Mouse (Mus musculus) testis, postnatal 10 days (tissue): ENCODE measurements at regions not wholly inside any gene's neighbourhood (a gene's known extent, or its start where the extent isn't known, plus 50 kb on each side); places are given as distances from the start of the nearest gene placed in this dataset.

ENCODE experiments used
- DNase-seq: peaks from one replicate; pipeline ENCODE4 v3.0.0; 2021; ENCODE audit warnings: low spot score

GRCm38 (mm10) chr13:98579731-98580130 lies 57.5 kb downstream of the Tmem174 start:
- no peak for DNase-seq

GRCm38 (mm10) chr13:98578426-98579066 lies 58.7 kb downstream of the Tmem174 start:
- no peak for DNase-seq

GRCm38 (mm10) chr13:98576061-98576460 lies 61.1 kb downstream of the Tmem174 start:
- DNase-seq: no peak

- DNase-seq: no peak
These were observed 63.2 kb downstream of the Tmem174 start for GRCm38 (mm10) chr13:98574057-98574323.

- DNase-seq: no peak
These were observed 63.8 kb downstream of the Tmem174 start for GRCm38 (mm10) chr13:98573261-98574056.

GRCm38 (mm10) chr13:98572581-98573260 lies 64.5 kb downstream of the Tmem174 start:
- peak; percentile 58 for DNase-seq

- no peak for DNase-seq
These were observed 65.1 kb downstream of the Tmem174 start for GRCm38 (mm10) chr13:98572011-98572570.

GRCm38 (mm10) chr13:98571051-98571450 lies 66.2 kb downstream of the Tmem174 start:
- DNase-seq: no peak

- DNase-seq: no peak
These were observed 63.9 kb upstream of the Gm10320 start for GRCm38 (mm10) chr13:98555693-98556092.

- no peak for DNase-seq
These were observed 59.7 kb upstream of the Gm10320 start for GRCm38 (mm10) chr13:98551471-98552020.

- DNase-seq: no peak
These were observed 55.4 kb upstream of the Gm10320 start for GRCm38 (mm10) chr13:98547223-98547622.

- DNase-seq: no peak
These were observed 54.3 kb upstream of the Gm10320 start for GRCm38 (mm10) chr13:98546116-98546515.

- no peak for DNase-seq
These were observed 53.6 kb upstream of the Gm10320 start for GRCm38 (mm10) chr13:98545398-98545797.

GRCm38 (mm10) chr13:98544051-98544450 lies 52.2 kb upstream of the Gm10320 start:
- no peak for DNase-seq
